Comparison of ENCODE assay signal across 8 mouse cellular contexts in the genomic region with DNA sequence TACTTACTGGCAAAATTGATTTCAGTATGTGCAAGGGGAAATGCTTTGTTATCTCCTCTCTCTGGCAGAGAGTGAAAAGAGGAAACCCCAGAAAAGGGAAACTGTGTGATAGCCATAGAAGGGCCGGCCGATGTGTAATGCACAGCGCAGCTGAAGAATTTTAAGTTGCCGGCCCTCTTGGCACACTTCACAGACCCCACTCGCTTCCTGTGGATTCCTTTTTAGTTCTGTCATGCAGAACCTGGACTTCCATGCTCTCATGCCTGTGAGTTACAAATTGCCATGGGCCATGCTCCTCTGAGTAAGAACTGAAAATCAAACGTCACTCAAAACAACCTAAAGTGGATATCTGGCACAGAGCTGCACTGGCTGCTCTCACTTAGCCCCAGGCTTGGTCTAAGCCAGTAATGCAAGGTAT. TPM values are rescaled to one million over a fixed set of nuclear protein-coding genes. Genes with fewer than 3 reads are reported as not detected.
DNase-seq lines count a peak whose midpoint lies in the region; ATAC-seq and TF ChIP-seq lines count a peak whose summit lies in the region.

No protein-coding gene starts in this region.

- H3K4me3 ChIP-seq in stomach, embryonic 15.5 days (replicated peaks): no peak overlapping the region
- no peak overlapping the region for H3K4me3 ChIP-seq in stomach, postnatal 0 days (ENCODE audit: low read depth, low read length)
- H3K4me3 ChIP-seq in heart, embryonic 12.5 days: no peak overlapping the region
- no peak overlapping the region for H3K4me3 ChIP-seq in stomach, embryonic 16.5 days (replicated peaks; ENCODE audit: low read length)
- H3K4me3 ChIP-seq in hindbrain, embryonic 16.5 days (ENCODE audit: low read length): no peak overlapping the region

- TF ChIP-seq CTCF in stomach, postnatal 0 days (IDR thresholded peaks at IDR 0.05; ENCODE audit: low read depth): no peak

- no peak for TF ChIP-seq EP300 in stomach, postnatal 0 days (optimal IDR thresholded peaks at IDR 0.05)

- no peaks in the 10 kb centered on the region for H3K36me3 ChIP-seq in stomach, embryonic 15.5 days
- no peaks in the 10 kb centered on the region for H3K36me3 ChIP-seq in stomach, postnatal 0 days (ENCODE audit: control insufficient read depth, insufficient read depth, low read length)
- H3K36me3 ChIP-seq in heart, embryonic 12.5 days: no peaks in the 10 kb centered on the region
- H3K36me3 ChIP-seq in stomach, embryonic 16.5 days (ENCODE audit: control insufficient read depth, insufficient read depth, low read length): no peaks in the 10 kb centered on the region
- H3K36me3 ChIP-seq in hindbrain, embryonic 16.5 days (ENCODE audit: control insufficient read depth, insufficient read depth, low read length): no peaks in the 10 kb centered on the region

- ATAC-seq in stomach, embryonic 15.5 days (ENCODE audit: insufficient read depth, low FRiP score, low read depth): no peak
- no peak for ATAC-seq in stomach, postnatal 0 days (ENCODE audit: low FRiP score, low TSS enrichment)
- ATAC-seq in heart, embryonic 12.5 days (ENCODE audit: insufficient number of reproducible peaks, low FRiP score): peak; percentile 91
- ATAC-seq in stomach, embryonic 16.5 days (ENCODE audit: insufficient read depth, low FRiP score): no peak
- ATAC-seq in hindbrain, embryonic 16.5 days: no peak

- no peaks in the 10 kb centered on the region for H3K9me3 ChIP-seq in stomach, embryonic 15.5 days
- H3K9me3 ChIP-seq in stomach, postnatal 0 days (ENCODE audit: control insufficient read depth, low read length): no peaks in the 10 kb centered on the region
- no peaks in the 10 kb centered on the region for H3K9me3 ChIP-seq in heart, embryonic 12.5 days (replicated peaks)
- no peaks in the 10 kb centered on the region for H3K9me3 ChIP-seq in stomach, embryonic 16.5 days (replicated peaks; ENCODE audit: control insufficient read depth, low read length)
- no peaks in the 10 kb centered on the region for H3K9me3 ChIP-seq in hindbrain, embryonic 16.5 days (ENCODE audit: control insufficient read depth, low read length)

- no peak overlapping the region for H3K27ac ChIP-seq in stomach, embryonic 15.5 days
- H3K27ac ChIP-seq in stomach, postnatal 0 days (replicated peaks): no peak overlapping the region
- peak overlapping the region; percentile 86 for H3K27ac ChIP-seq in heart, embryonic 12.5 days (ENCODE audit: poor library complexity, severe bottlenecking)
- H3K27ac ChIP-seq in stomach, embryonic 16.5 days (ENCODE audit: low read length): no peak overlapping the region
- no peak overlapping the region for H3K27ac ChIP-seq in hindbrain, embryonic 16.5 days (ENCODE audit: low read depth, low read length)

- no peaks in the 10 kb centered on the region for H3K27me3 ChIP-seq in stomach, embryonic 15.5 days (replicated peaks)
- no peaks in the 10 kb centered on the region for H3K27me3 ChIP-seq in stomach, postnatal 0 days (ENCODE audit: control insufficient read depth, insufficient read depth, low read length)
- H3K27me3 ChIP-seq in heart, embryonic 12.5 days (replicated peaks): no peaks in the 10 kb centered on the region
- H3K27me3 ChIP-seq in stomach, embryonic 16.5 days (ENCODE audit: control insufficient read depth, insufficient read depth, low read length): no peaks in the 10 kb centered on the region
- H3K27me3 ChIP-seq in hindbrain, embryonic 16.5 days (replicated peaks; ENCODE audit: control insufficient read depth, insufficient read depth, low read length): no peaks in the 10 kb centered on the region

- 0 out of 2 replicates have a peak overlapping the region, but pooled peaks have one; percentile 9 for H3K4me2 ChIP-seq in stomach, embryonic 15.5 days
- H3K4me2 ChIP-seq in stomach, postnatal 0 days (replicated peaks; ENCODE audit: low read depth): no peak overlapping the region
- peak overlapping the region; percentile 42 for H3K4me2 ChIP-seq in heart, embryonic 12.5 days
- H3K4me2 ChIP-seq in stomach, embryonic 16.5 days (ENCODE audit: low read depth, low read length): 0 out of 2 replicates have a peak overlapping the region, but pooled peaks have one; percentile 1
- H3K4me2 ChIP-seq in hindbrain, embryonic 16.5 days (ENCODE audit: low read length): no peak overlapping the region

- WGBS in stomach, embryonic 15.5 days: 46% methylated on average over 6 of the region's 6 CpGs
- 59% methylated on average over 6 of the region's 6 CpGs for WGBS in stomach, postnatal 0 days
- 12% methylated on average over 6 of the region's 6 CpGs for WGBS in heart, embryonic 12.5 days
- 33% methylated on average over 6 of the region's 6 CpGs for WGBS in stomach, embryonic 16.5 days
- 46% methylated on average over 6 of the region's 6 CpGs for WGBS in hindbrain, embryonic 16.5 days

- DNase-seq in stomach, postnatal 0 days (ENCODE audit: low spot score): no peak
- DNase-seq in kidney, postnatal 36 days: peak; percentile 7
- DNase-seq in embryo, embryonic 11 days: no peak
- DNase-seq in thymus, postnatal 10 days (ENCODE audit: low spot score in 2 of 2): no peak

- H3K4me1 ChIP-seq in stomach, embryonic 15.5 days: no peaks in the 10 kb centered on the region
- no peaks in the 10 kb centered on the region for H3K4me1 ChIP-seq in stomach, postnatal 0 days (replicated peaks; ENCODE audit: control insufficient read depth, insufficient read depth)
- H3K4me1 ChIP-seq in heart, embryonic 12.5 days (replicated peaks): peaks cover 5% of the 10 kb centered on the region; the same call in 1 of the 2 replicates
- H3K4me1 ChIP-seq in stomach, embryonic 16.5 days (ENCODE audit: control insufficient read depth, insufficient read depth, low read length): no peaks in the 10 kb centered on the region
- H3K4me1 ChIP-seq in hindbrain, embryonic 16.5 days (ENCODE audit: control insufficient read depth, insufficient read depth, low read depth, low read length): no peaks in the 10 kb centered on the region

- H3K9ac ChIP-seq in stomach, embryonic 15.5 days: no peak overlapping the region
- H3K9ac ChIP-seq in stomach, postnatal 0 days (ENCODE audit: low read length): no peak overlapping the region
- no peak overlapping the region for H3K9ac ChIP-seq in heart, embryonic 12.5 days
- no peak overlapping the region for H3K9ac ChIP-seq in stomach, embryonic 16.5 days (ENCODE audit: low read length)
- no peak overlapping the region for H3K9ac ChIP-seq in hindbrain, embryonic 16.5 days (ENCODE audit: low read depth, low read length)

RNA-seq across cellular contexts. Expression of a gene that starts 47.7 kb away (rescaled TPM):
- polyA plus RNA-seq in stomach, embryonic 15.5 days (2015; fragmentation: Nextera tagmentation; extraction: Ambion mirVana): 21.6 and 25.7 TPM in 2 replicates
- polyA plus RNA-seq in stomach, postnatal 0 days (2015; fragmentation: Nextera tagmentation; extraction: Ambion mirVana): 18.8 and 19.0 TPM in 2 replicates
- 73.8 and 75.8 TPM in 2 replicates for polyA plus RNA-seq in heart, embryonic 12.5 days (2016; fragmentation: Nextera tagmentation; extraction: Ambion mirVana)
- 20.9 and 23.2 TPM in 2 replicates for polyA plus RNA-seq in stomach, embryonic 16.5 days (2015; fragmentation: Nextera tagmentation; extraction: Ambion mirVana)
- 12.4 and 13.0 TPM in 2 replicates for polyA plus RNA-seq in hindbrain, embryonic 16.5 days (2015; fragmentation: Nextera tagmentation; extraction: Ambion mirVana)

Comparison
In these comparisons a context has a peak if more than half of its experiments do, and no peak if none do; other contexts are left out.
1. H3K4me2 ChIP-seq: peak in stomach, embryonic 15.5 days (single experiment), heart, embryonic 12.5 days (single experiment) and stomach, embryonic 16.5 days (single experiment); none in stomach, postnatal 0 days (single experiment) and hindbrain, embryonic 16.5 days (single experiment).
2. DNase-seq: peak in kidney, postnatal 36 days (2 of 2); none in stomach, postnatal 0 days (single experiment), embryo, embryonic 11 days (single experiment) and thymus, postnatal 10 days (0 of 2).